Mouse (Mus musculus): ENCODE results near the gene Col4a1. TPM values are rescaled to one million over a fixed set of nuclear protein-coding genes. Genes with fewer than 3 reads are reported as not detected.

Gene Col4a1
- polyA plus RNA-seq, 1 experiment from 2014 or later = 79.3 TPM

DNA sequence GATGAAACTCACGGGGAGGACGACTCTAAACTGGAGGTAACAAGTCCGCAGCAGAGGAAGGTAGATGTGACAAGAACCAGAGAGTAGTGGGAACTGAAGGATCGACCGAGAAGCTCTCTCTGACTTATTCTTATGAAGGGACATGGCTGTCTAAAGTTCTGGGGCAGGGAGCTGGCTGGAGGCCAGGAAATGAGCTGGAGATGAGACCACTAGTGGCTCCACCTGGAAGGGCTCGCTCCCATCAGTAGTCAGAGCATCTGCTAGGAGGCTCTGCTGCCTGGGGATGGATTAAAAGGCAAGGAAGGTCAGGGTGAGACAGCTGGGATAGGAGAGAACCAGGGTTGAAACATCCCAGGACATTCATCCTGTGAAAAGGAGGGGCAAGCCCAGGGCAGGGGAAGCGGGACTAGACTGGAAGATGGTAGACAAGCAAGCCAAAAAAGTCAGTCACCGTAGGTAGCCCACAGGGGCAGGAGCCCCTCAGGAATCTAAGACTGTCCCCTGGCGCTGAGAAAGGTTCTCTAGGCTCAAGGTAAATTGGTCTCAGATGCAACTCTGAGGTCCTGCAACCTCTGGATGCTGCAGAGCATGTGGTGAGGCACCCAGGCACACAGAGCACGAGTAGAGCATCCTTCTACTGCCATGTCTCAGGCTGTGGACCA lies 16.2 kb downstream of the Col4a1 start:
- Histone ChIP-seq H3K4me1 (peaks cover 9% of the 10 kb centered on the region), H3K9ac (replicated peaks) (no peak overlapping the region), H3K27me3 (replicated peaks) (no peaks in the 10 kb centered on the region), H3K36me3 (no peaks in the 10 kb centered on the region), H3K4me3 (replicated peaks) (no peak overlapping the region), H3K4me2 (no peak overlapping the region), H3K9me3 (replicated peaks) (no peaks in the 10 kb centered on the region), H3K27ac (replicated peaks) (no peak overlapping the region)
- no peak for ATAC-seq (ENCODE audit: low FRiP score)
- 84% methylated on average over 10 of the region's 10 CpGs for WGBS

DNA sequence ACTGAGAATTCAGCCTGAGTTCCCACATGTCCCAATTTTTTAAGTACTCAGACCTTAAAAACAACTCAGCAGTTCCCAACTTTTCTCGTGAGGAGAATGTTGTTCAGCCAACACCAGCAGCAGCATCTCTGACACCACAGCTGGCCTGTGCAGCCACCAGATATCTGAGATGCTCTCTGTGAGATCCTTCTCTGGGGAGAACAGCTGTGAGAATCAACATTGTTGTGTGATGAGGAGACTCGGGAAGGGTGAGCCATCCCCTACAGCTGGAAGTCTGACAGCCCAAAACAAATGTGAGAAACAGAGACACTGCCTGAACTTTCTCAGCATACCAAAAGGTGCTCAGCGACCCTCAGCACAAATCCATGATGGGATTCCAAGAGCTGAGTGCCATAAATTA lies 20.0 kb downstream of the Col4a1 start:
- ATAC-seq (ENCODE audit: low FRiP score) = no peak
- H3K4me1 ChIP-seq = peaks cover 14% of the 10 kb centered on the region
- no peaks in the 10 kb centered on the region for H3K36me3 ChIP-seq
- no peak overlapping the region for H3K4me2 ChIP-seq
- no peaks in the 10 kb centered on the region for H3K27me3 ChIP-seq (replicated peaks)
- no peak overlapping the region for H3K4me3 ChIP-seq (replicated peaks)
- no peaks in the 10 kb centered on the region for H3K9me3 ChIP-seq (replicated peaks)
- 53% methylated on average over 3 of the region's 3 CpGs for WGBS
- H3K27ac ChIP-seq (replicated peaks) = no peak overlapping the region
- H3K9ac ChIP-seq (replicated peaks) = no peak overlapping the region

DNA sequence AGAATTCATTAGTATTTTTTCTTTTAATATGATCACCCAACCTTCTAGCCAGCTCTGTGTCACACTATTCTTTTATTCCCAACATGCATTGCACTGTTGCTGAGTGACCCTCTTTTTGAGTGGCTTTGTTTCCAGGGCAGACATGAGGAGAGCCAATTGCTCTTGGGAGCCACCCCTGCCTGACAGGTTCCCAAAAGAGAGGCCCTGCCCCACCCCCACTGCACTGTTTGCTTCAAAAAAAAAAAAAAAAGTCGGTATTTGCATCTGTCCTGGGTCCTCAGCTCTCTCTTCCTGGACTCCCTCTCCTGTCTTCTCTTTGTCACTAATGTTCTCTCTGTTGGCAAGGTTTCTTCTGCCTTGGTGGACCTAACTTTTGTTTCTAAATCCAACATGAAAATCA lies 22.1 kb downstream of the Col4a1 start:
- WGBS = 0% methylated on average over 1 of the region's 1 CpGs

DNA sequence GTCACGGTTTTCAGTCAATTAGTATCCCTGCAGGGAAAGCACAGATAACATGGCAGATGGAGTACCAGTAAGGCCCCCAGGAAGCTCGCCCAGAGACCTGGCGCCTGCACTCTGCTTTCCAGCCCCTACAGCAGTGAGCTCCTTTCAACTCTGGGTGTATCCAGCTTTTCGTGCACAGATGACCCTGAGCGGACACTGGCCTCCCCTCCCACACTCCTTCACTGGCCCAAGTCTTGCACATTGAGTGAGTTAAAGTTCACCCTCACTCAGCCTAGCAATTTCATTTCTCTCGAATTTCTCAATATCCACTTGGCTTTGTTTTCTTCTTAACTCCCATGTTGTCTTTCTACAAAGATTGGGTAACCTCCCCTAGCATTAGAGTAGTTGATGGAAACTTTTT lies 24.3 kb downstream of the Col4a1 start:
- no peak overlapping the region for H3K4me3 ChIP-seq (replicated peaks)
- no peak for ATAC-seq (ENCODE audit: low FRiP score)
- H3K4me2 ChIP-seq = no peak overlapping the region
- H3K4me1 ChIP-seq = 0 out of 2 replicates have a peak, but pooled peaks cover 12% of the 10 kb centered on the region
- H3K9me3 ChIP-seq (replicated peaks) = no peaks in the 10 kb centered on the region
- H3K36me3 ChIP-seq = no peaks in the 10 kb centered on the region
- no peaks in the 10 kb centered on the region for H3K27me3 ChIP-seq (replicated peaks)
- no peak overlapping the region for H3K27ac ChIP-seq (replicated peaks)
- no peak overlapping the region for H3K9ac ChIP-seq (replicated peaks)
- 55% methylated on average over 6 of the region's 6 CpGs for WGBS

More for the DNA sequence above, 22.1 kb downstream of the Col4a1 start:
- Histone ChIP-seq H3K9me3 (replicated peaks) (no peaks in the 10 kb centered on the region), H3K27ac (replicated peaks) (no peak overlapping the region), H3K27me3 (replicated peaks) (no peaks in the 10 kb centered on the region), H3K36me3 (no peaks in the 10 kb centered on the region), H3K4me3 (replicated peaks) (no peak overlapping the region), H3K4me1 (0 out of 2 replicates have a peak, but pooled peaks cover 11% of the 10 kb centered on the region), H3K9ac (replicated peaks) (no peak overlapping the region), H3K4me2 (no peak overlapping the region)
- ATAC-seq (ENCODE audit: low FRiP score) = no peak

DNA sequence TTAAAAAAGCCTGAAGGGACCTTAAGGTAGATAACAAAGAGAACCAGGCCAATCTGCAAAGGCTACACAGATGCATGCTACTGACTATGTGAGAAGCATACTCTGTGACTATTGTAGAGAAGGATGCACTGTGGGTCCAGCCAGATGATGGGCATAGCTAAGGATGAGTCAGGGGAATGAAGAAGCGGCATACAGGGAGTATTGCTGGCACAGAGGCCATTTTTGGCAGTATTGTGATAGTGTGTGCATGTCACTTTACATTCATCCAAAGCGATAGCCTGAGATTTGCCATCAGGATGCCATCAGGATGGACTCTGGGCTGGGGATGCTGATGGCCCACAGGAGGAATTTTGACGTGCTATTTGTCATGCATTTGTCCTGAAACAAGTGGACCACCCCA lies 25.5 kb downstream of the Col4a1 start:
- Histone ChIP-seq H3K27me3 (replicated peaks) (no peaks in the 10 kb centered on the region), H3K9me3 (replicated peaks) (no peaks in the 10 kb centered on the region), H3K36me3 (no peaks in the 10 kb centered on the region), H3K4me1 (peaks cover 20% of the 10 kb centered on the region; the same call in 1 of the 2 replicates), H3K4me3 (replicated peaks) (no peak overlapping the region), H3K27ac (replicated peaks) (no peak overlapping the region), H3K4me2 (no peak overlapping the region), H3K9ac (replicated peaks) (no peak overlapping the region)
- ATAC-seq (ENCODE audit: low FRiP score) = no peak
- 64% methylated on average over 3 of the region's 3 CpGs for WGBS

DNA sequence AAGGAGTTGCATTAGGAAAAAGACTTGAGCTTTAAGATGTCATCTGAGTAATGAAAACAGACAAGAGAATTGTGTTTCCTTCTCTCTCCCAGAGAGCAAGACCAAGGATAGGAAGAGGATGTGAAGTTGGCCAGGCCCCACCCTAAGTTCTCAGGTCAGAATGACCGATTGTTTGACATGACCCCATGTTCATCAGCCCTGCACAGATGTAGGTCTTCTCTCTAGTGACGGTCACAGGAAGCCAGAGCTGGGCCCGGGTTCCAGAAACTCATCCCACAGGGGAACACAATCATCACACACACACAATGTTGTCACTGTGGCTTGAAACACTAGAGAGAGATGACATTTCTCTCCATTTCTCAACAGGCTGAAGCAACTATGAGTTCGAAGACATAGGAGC lies 27.2 kb downstream of the Col4a1 start:
- H3K9me3 ChIP-seq (replicated peaks) = no peaks in the 10 kb centered on the region
- H3K9ac ChIP-seq (replicated peaks) = no peak overlapping the region
- no peak for ATAC-seq (ENCODE audit: low FRiP score)
- no peaks in the 10 kb centered on the region for H3K36me3 ChIP-seq
- H3K4me1 ChIP-seq = peaks cover 19% of the 10 kb centered on the region; the same call in 1 of the 2 replicates
- no peaks in the 10 kb centered on the region for H3K27me3 ChIP-seq (replicated peaks)
- no peak overlapping the region for H3K4me2 ChIP-seq
- no peak overlapping the region for H3K27ac ChIP-seq (replicated peaks)
- H3K4me3 ChIP-seq (replicated peaks) = no peak overlapping the region
- 85% methylated on average over 4 of the region's 4 CpGs for WGBS

DNA sequence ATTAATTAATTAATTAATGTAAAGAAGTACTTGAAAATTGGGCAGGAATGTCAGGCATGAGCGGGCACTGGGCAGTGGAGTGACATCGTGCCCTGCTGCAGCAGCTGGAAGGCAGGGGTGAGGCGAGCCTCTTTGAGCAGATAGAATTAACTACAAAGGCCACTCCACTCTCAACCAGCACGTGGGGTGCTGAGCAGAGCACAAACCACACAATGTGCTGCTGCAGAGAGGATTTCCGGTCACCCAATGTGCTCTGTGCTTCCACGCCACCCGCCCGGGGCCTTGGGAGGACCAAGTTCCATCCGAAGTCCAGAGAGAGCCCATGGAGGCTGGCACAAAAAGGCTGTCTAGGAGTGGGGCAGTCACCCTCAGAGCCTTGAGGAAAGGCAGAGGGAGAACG lies 29.4 kb downstream of the Col4a1 start:
- Histone ChIP-seq H3K4me2 (no peak overlapping the region), H3K9me3 (replicated peaks) (no peaks in the 10 kb centered on the region), H3K4me1 (peaks cover 22% of the 10 kb centered on the region), H3K9ac (replicated peaks) (no peak overlapping the region), H3K27ac (replicated peaks) (no peak overlapping the region), H3K4me3 (replicated peaks) (no peak overlapping the region), H3K36me3 (no peaks in the 10 kb centered on the region), H3K27me3 (replicated peaks) (no peaks in the 10 kb centered on the region)
- ATAC-seq (ENCODE audit: low FRiP score) = no peak
- 69% methylated on average over 10 of the region's 10 CpGs for WGBS

DNA sequence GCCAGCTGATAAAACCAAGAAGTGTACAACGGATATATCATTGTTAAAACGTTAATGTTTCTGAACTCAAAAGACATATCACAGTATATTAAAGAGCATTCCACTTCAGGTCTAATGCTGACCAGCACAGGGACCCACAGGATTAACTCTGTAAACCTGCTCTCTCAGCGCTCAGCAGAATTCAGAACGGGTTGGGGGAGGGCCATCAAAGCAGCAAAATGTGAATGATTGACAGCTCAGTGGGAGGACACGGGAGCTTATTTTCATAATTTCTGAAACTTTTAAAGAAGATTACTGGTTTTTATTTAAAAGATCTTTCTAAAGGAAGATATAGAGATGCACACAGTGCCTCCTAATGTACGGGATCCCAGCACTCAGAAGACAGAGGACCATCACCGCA lies 29.9 kb downstream of the Col4a1 start:
- WGBS = 85% methylated on average over 7 of the region's 7 CpGs
- ATAC-seq (ENCODE audit: low FRiP score) = no peak
- peaks cover 24% of the 10 kb centered on the region for H3K4me1 ChIP-seq
- H3K36me3 ChIP-seq = no peaks in the 10 kb centered on the region
- H3K9me3 ChIP-seq (replicated peaks) = no peaks in the 10 kb centered on the region
- H3K4me2 ChIP-seq = no peak overlapping the region
- no peak overlapping the region for H3K27ac ChIP-seq (replicated peaks)
- no peaks in the 10 kb centered on the region for H3K27me3 ChIP-seq (replicated peaks)
- H3K9ac ChIP-seq (replicated peaks) = no peak overlapping the region
- H3K4me3 ChIP-seq (replicated peaks) = no peak overlapping the region

DNA sequence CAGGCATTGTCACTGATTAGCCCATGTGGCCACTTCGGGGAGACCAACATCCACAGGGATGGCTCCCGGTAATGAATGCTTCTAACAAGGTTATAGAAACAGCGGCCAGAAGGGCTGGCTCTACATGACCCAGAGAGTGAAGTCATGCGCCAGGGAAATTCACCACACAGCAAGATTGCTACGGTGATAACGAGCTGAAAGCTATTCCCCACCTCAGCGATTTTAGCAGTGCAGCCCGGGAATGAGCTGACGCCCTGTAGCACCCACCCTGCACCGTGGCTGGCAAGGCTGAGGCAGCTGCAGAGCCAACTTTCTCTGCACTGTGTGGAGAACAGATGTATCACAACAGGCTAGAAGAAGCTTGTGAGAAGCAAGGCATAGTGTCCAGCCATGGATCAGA lies 30.5 kb downstream of the Col4a1 start:
- H3K4me3 ChIP-seq (replicated peaks) = no peak overlapping the region
- no peak overlapping the region for H3K4me2 ChIP-seq
- no peaks in the 10 kb centered on the region for H3K27me3 ChIP-seq (replicated peaks)
- no peaks in the 10 kb centered on the region for H3K36me3 ChIP-seq
- no peak overlapping the region for H3K9ac ChIP-seq (replicated peaks)
- peaks cover 25% of the 10 kb centered on the region for H3K4me1 ChIP-seq
- H3K9me3 ChIP-seq (replicated peaks) = no peaks in the 10 kb centered on the region
- no peak for ATAC-seq (ENCODE audit: low FRiP score)
- H3K27ac ChIP-seq (replicated peaks) = no peak overlapping the region
- 68% methylated on average over 10 of the region's 10 CpGs for WGBS

DNA sequence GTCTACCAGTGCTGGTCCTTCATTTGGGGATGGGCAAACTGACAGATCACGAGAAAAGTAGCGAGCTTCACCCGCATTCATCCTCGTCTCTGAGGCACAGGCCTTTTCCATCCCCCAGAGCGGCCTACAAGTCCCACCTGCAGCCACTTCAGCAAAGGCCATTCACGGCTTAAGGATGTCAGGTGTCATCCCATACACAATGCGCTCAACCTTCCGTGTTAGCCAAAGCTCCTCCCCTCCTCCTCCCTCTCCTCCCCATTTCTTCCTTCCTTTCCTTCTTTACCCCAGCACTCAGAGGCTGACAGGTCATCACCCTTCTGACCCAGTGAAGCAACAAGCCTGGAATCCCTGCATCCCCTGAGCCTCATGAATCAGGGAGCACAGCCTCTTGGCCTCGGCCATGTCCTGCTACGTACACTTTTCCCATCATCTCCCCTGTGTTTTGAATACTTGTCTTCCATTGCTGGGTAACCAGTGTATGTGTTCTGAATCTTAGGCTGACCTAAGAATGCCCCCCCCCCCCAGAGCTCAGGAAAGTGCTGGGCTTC lies 31.8 kb downstream of the Col4a1 start:
- Histone ChIP-seq H3K4me3 (replicated peaks) (no peak overlapping the region), H3K4me2 (no peak overlapping the region), H3K9ac (replicated peaks) (no peak overlapping the region), H3K9me3 (replicated peaks) (no peaks in the 10 kb centered on the region), H3K27ac (replicated peaks) (no peak overlapping the region), H3K27me3 (replicated peaks) (no peaks in the 10 kb centered on the region), H3K4me1 (peaks cover 25% of the 10 kb centered on the region), H3K36me3 (no peaks in the 10 kb centered on the region)
- no peak for ATAC-seq (ENCODE audit: low FRiP score)
- 89% methylated on average over 10 of the region's 10 CpGs for WGBS

DNA sequence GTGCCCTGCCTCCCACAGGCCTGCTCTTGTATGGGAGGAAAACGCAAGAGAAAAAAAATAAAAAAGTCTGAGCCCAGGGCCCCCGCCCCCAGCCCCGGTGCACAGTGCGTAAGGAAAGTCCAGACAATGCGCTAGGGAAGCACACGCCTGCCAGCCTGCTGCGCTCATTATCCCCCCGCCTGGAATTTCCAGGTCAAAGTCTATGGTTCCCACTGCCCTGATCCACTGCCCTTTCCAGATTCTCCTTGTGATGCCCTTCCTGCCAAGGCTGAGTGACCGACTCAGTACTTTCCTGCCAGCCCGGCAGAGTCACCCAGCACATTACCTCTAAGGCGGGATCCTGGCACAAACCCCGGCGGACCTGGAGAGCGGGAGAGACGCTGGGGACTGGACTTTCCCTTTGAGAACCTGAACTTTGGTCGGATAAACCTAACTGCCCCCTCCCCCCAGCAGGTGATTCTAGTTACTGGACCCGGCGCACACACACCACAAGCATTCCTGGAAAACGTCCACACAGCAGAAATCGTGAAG lies 33.3 kb downstream of the Col4a1 start:
- H3K4me3 ChIP-seq (replicated peaks) = no peak overlapping the region
- 66% methylated on average over 20 of the region's 20 CpGs for WGBS
- ATAC-seq (ENCODE audit: low FRiP score) = no peak
- H3K36me3 ChIP-seq = no peaks in the 10 kb centered on the region
- no peak overlapping the region for H3K4me2 ChIP-seq
- H3K9ac ChIP-seq (replicated peaks) = no peak overlapping the region
- H3K27ac ChIP-seq (replicated peaks) = no peak overlapping the region
- H3K27me3 ChIP-seq (replicated peaks) = no peaks in the 10 kb centered on the region
- no peaks in the 10 kb centered on the region for H3K9me3 ChIP-seq (replicated peaks)
- H3K4me1 ChIP-seq = peaks cover 25% of the 10 kb centered on the region

DNA sequence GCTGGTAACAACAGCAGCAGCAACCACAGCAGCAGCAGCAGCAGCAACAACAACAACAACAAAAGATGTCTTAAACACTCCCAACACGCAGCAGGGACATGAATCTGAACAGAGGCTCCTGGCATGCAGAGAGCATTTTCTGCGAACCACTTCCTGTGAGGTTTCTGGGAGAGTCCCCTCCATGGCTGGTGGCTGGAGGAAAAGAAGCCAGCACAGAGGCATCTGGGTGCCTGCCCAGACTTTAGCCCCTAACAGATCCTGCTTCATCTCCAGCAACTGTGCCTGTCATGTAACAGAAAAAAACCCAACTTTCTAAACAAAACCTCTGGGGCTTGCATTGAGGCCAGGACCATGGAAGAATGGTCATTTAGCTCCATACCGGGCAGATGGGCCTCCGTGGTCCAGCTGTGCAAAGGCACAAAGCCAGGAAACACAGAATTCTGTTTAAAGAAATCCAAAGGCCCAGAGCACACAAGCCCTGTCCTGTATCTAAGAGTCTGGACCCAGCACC lies 34.5 kb downstream of the Col4a1 start:
- H3K27me3 ChIP-seq (replicated peaks) = no peaks in the 10 kb centered on the region
- H3K4me2 ChIP-seq = no peak overlapping the region
- H3K9me3 ChIP-seq (replicated peaks) = no peaks in the 10 kb centered on the region
- peak overlapping the region; percentile 61 for H3K27ac ChIP-seq (replicated peaks)
- H3K9ac ChIP-seq (replicated peaks) = no peak overlapping the region
- no peak for ATAC-seq (ENCODE audit: low FRiP score)
- 53% methylated on average over 4 of the region's 4 CpGs for WGBS
- H3K4me1 ChIP-seq = peaks cover 22% of the 10 kb centered on the region
- no peak overlapping the region for H3K4me3 ChIP-seq (replicated peaks)
- H3K36me3 ChIP-seq = no peaks in the 10 kb centered on the region
